Mouse (Mus musculus): ENCODE results near the gene Wfdc12.

The Wfdc12 gene

GRCm38 (mm10) chr2:164158838-164159237 is 31.6 kb downstream of the Wfdc12 start:
- TF ChIP-seq GATA4 (IDR thresholded peaks at IDR 0.05; ENCODE audit: insufficient replicate concordance, low read length): no peak

GRCm38 (mm10) chr2:164156158-164156557 is 34.2 kb downstream of the Wfdc12 start:
- TF ChIP-seq GATA4 (IDR thresholded peaks at IDR 0.05; ENCODE audit: insufficient replicate concordance, low read length): no peak

GRCm38 (mm10) chr2:164154007-164154406 is 36.4 kb downstream of the Wfdc12 start:
- TF ChIP-seq GATA4 (IDR thresholded peaks at IDR 0.05; ENCODE audit: insufficient replicate concordance, low read length): no peak

- no peak for TF ChIP-seq GATA4 (IDR thresholded peaks at IDR 0.05; ENCODE audit: insufficient replicate concordance, low read length)
Observed at GRCm38 (mm10) chr2:164152341-164152740, 38.1 kb downstream of the Wfdc12 start.

- TF ChIP-seq GATA4 (IDR thresholded peaks at IDR 0.05; ENCODE audit: insufficient replicate concordance, low read length): no peak
Observed at GRCm38 (mm10) chr2:164150086-164150760, 40.2 kb downstream of the Wfdc12 start.

GRCm38 (mm10) chr2:164146556-164146955 is 43.9 kb downstream of the Wfdc12 start:
- TF ChIP-seq GATA4 (IDR thresholded peaks at IDR 0.05; ENCODE audit: insufficient replicate concordance, low read length): no peak

- no peak for TF ChIP-seq GATA4 (IDR thresholded peaks at IDR 0.05; ENCODE audit: insufficient replicate concordance, low read length)
Observed at GRCm38 (mm10) chr2:164144541-164144940, 45.9 kb downstream of the Wfdc12 start.

GRCm38 (mm10) chr2:164144025-164144424 is 46.4 kb downstream of the Wfdc12 start:
- TF ChIP-seq GATA4 (IDR thresholded peaks at IDR 0.05; ENCODE audit: insufficient replicate concordance, low read length): no peak

GRCm38 (mm10) chr2:164142021-164142420 is 48.4 kb downstream of the Wfdc12 start:
- TF ChIP-seq GATA4 (IDR thresholded peaks at IDR 0.05; ENCODE audit: insufficient replicate concordance, low read length): no peak
